Mouse (Mus musculus) lung, embryonic 14.5 days (tissue): ENCODE measurements around the gene Slc35e1. TPM values are rescaled to one million over a fixed set of nuclear protein-coding genes. Genes with fewer than 3 reads are reported as not detected.

Experiments
- ATAC-seq: fragments of 200-750 bp; cut with Nextera tagmentation; 2 replicates; pipeline ENCODE4 v1.8.0; 2017; ENCODE audit warnings: mild to moderate bottlenecking, moderate TSS enrichment, moderate library complexity; ENCODE audit not compliant: insufficient read depth
- DNase-seq: peaks from one replicate; pipeline ENCODE4 v3.0.0-alpha.2; 2015
- H3K27ac ChIP-seq: fragments of 300-500 bp; sonication (generic); 2 replicates; pipeline ENCODE4 v1.5.1; 2014; ENCODE audit warnings: low read depth, mild to moderate bottlenecking, moderate library complexity
- H3K27me3 ChIP-seq: fragments of 300-500 bp; sonication (generic); 2 replicates; pipeline ENCODE4 v1.6.1; 2014; ENCODE audit warnings: low read length, control low read depth; ENCODE audit not compliant: insufficient read depth
- H3K36me3 ChIP-seq: fragments of 300-500 bp; sonication (generic); 2 replicates; pipeline ENCODE4 v1.6.1; 2014; ENCODE audit warnings: control low read depth; ENCODE audit not compliant: insufficient read depth
- H3K4me1 ChIP-seq: fragments of 300-500 bp; sonication (generic); 2 replicates; pipeline ENCODE4 v1.6.1; 2014; ENCODE audit warnings: antibody characterized with exemption, control low read depth; ENCODE audit not compliant: insufficient read depth
- H3K4me2 ChIP-seq: fragments of 300-500 bp; sonication (generic); 2 replicates; pipeline ENCODE4 v1.6.1; 2014; ENCODE audit warnings: mild to moderate bottlenecking
- H3K4me3 ChIP-seq: fragments of 300-500 bp; sonication (generic); 2 replicates; pipeline ENCODE4 v1.5.1; 2014; ENCODE audit warnings: low read depth, low read length
- H3K9ac ChIP-seq: fragments of 300-500 bp; sonication (generic); 2 replicates; pipeline ENCODE4 v1.6.1; 2014
- H3K9me3 ChIP-seq: fragments of 300-500 bp; sonication (generic); 2 replicates; pipeline ENCODE4 v1.6.1; 2016; ENCODE audit warnings: low read depth, low read length, control low read depth
- CTCF ChIP-seq: IDR thresholded peaks from 2 replicates; pipeline ENCODE4 v1.5.1; 2016; ENCODE audit warnings: antibody characterized with exemption, low read depth
- WGBS: fragments of 180-500 bp; shearing (Covaris S2); extraction: QIAGEN DNeasy Blood & Tissue Kit; methylation state at CpG from one replicate; pipeline ENCODE4 v1.1.7; 2014; 5-methylcytosine and 5-hydroxymethylcytosine counted together
- polyA plus RNA-seq: library from polyadenylated mRNA; unstranded; fragments of >200 nt; fragmentation: Nextera tagmentation; extraction: Ambion mirVana; gene quantifications from 2 replicates; pipeline ENCODE4 v1.2.1, GENCODE M21; 2014

The Slc35e1 gene
- polyA plus RNA-seq = 21.5 and 24.4 TPM in 2 replicates

- under 1% methylated on average over 88 of the region's 98 CpGs for WGBS
- H3K27ac ChIP-seq = peak within 1 kb of the TSS; percentile 73; the same call in 1 of the 2 replicates
- H3K9me3 ChIP-seq = no peaks in the 10 kb centered on the region
- DNase-seq (peak; percentile 52), ATAC-seq (peak; percentile 45)
- no peak for TF ChIP-seq CTCF
- H3K9ac ChIP-seq = peak within 1 kb of the TSS; percentile 84
- H3K4me1 ChIP-seq = peaks cover 5% of the 10 kb centered on the region; the same call in 1 of the 2 replicates
- H3K27me3 ChIP-seq = no peaks in the 10 kb centered on the region
- H3K4me3 ChIP-seq = peak within 1 kb of the TSS; percentile 96
- peak within 1 kb of the TSS; percentile 94 for H3K4me2 ChIP-seq
- H3K36me3 ChIP-seq = peaks cover 58% of the 10 kb centered on the region
Measured at GRCm38 (mm10) chr8:72491680-72492621, at the start of gene Slc35e1. TSS of gene Slc35e1 (minus strand) at chr8:72492614.

DNA sequence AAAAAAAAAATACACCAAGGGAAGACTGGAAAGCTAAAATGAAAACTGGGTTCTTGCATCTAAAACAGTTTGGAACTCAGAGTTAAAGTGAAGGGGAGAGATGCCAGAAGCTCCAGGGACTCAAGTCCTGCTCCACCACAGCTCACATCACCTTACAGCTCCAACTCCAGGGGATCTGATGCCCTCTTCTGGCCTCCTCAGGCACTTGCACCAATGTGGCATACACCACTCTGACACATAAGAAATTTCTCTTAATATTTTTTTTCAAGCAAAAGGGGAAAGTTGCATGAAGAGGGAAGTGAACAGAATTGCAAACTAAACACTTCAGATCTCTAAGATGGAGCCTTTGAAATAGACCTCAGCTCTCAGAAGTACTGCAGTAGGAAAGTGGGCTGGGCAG lies 46.8 kb upstream of the Slc35e1 start:
- DNase-seq (no peak), ATAC-seq (no peak)
- no peak overlapping the region for H3K4me2 ChIP-seq
- H3K36me3 ChIP-seq = peaks cover 7% of the 10 kb centered on the region
- H3K27me3 ChIP-seq = no peaks in the 10 kb centered on the region
- no peaks in the 10 kb centered on the region for H3K9me3 ChIP-seq
- no peak overlapping the region for H3K4me3 ChIP-seq
- no peak; the same call in 1 of the 2 replicates for TF ChIP-seq CTCF
- H3K27ac ChIP-seq = no peak overlapping the region
- no peak overlapping the region for H3K9ac ChIP-seq
- H3K4me1 ChIP-seq = no peaks in the 10 kb centered on the region

- no peak overlapping the region for H3K27ac ChIP-seq
- H3K27me3 ChIP-seq = no peaks in the 10 kb centered on the region
- TF ChIP-seq CTCF = no peak
- no peaks in the 10 kb centered on the region for H3K36me3 ChIP-seq
- no peaks in the 10 kb centered on the region for H3K9me3 ChIP-seq
- DNase-seq (no peak), ATAC-seq (no peak)
- no peak overlapping the region for H3K4me3 ChIP-seq
- 97% methylated on average over 3 of the region's 3 CpGs for WGBS
- no peak overlapping the region for H3K4me2 ChIP-seq
- no peak overlapping the region for H3K9ac ChIP-seq
- no peaks in the 10 kb centered on the region for H3K4me1 ChIP-seq
Measured at GRCm38 (mm10) chr8:72534888-72535287, 42.5 kb upstream of the Slc35e1 start.

- Histone ChIP-seq H3K27ac (no peak overlapping the region), H3K27me3 (no peaks in the 10 kb centered on the region), H3K9me3 (no peaks in the 10 kb centered on the region), H3K4me1 (no peaks in the 10 kb centered on the region), H3K36me3 (no peaks in the 10 kb centered on the region), H3K9ac (no peak overlapping the region), H3K4me2 (no peak overlapping the region), H3K4me3 (no peak overlapping the region)
- TF ChIP-seq CTCF = no peak
- WGBS = 96% methylated on average over 1 of the region's 1 CpGs
- ATAC-seq = no peak
- DNase-seq = no peak
Measured at GRCm38 (mm10) chr8:72532103-72532502, 39.7 kb upstream of the Slc35e1 start.

GRCm38 (mm10) chr8:72521888-72522287 lies 29.5 kb upstream of the Slc35e1 start:
- no peak overlapping the region for H3K9ac ChIP-seq
- ATAC-seq = no peak
- H3K4me1 ChIP-seq = no peaks in the 10 kb centered on the region
- no peak for DNase-seq
- H3K27ac ChIP-seq = no peak overlapping the region
- H3K4me2 ChIP-seq = no peak overlapping the region
- H3K9me3 ChIP-seq = no peaks in the 10 kb centered on the region
- H3K36me3 ChIP-seq = no peaks in the 10 kb centered on the region
- TF ChIP-seq CTCF = no peak
- H3K4me3 ChIP-seq = no peak overlapping the region
- no peaks in the 10 kb centered on the region for H3K27me3 ChIP-seq

DNA sequence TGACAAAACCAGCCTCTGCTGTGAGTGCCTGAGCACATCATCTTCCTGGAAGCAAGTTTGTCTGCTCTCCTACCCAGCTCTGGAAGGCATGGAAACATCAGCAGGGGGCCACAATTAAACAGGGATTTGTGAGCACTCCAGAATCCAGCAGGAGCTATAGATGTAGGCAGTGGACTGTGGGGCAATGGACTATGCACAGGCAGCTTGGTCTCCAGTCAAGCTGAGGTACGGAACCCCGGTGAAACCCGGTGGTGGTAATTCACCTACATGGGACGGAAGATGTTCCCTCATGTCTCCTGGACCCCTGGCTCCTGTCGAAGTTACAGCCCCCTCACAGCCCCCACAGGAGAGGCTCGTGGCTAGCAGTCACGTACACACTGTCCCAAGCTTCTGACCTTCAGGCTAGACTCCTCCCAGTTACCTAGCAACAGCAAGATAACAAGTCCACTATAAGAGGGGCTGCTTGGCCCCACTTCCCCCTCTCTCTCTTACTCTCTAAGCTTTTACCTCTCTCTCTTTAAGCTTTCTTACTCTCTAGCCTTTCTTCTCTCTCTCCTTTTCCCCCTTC lies 25.1 kb upstream of the Slc35e1 start:
- H3K9me3 ChIP-seq = no peaks in the 10 kb centered on the region
- H3K4me2 ChIP-seq = no peak overlapping the region
- WGBS = 60% methylated on average over 7 of the region's 7 CpGs
- DNase-seq (no peak), ATAC-seq (no peak)
- no peaks in the 10 kb centered on the region for H3K4me1 ChIP-seq
- no peak for TF ChIP-seq CTCF
- H3K9ac ChIP-seq = no peak overlapping the region
- H3K27ac ChIP-seq = no peak overlapping the region
- H3K27me3 ChIP-seq = no peaks in the 10 kb centered on the region
- peaks cover 7% of the 10 kb centered on the region; the same call in 1 of the 2 replicates for H3K36me3 ChIP-seq
- no peak overlapping the region for H3K4me3 ChIP-seq

DNA sequence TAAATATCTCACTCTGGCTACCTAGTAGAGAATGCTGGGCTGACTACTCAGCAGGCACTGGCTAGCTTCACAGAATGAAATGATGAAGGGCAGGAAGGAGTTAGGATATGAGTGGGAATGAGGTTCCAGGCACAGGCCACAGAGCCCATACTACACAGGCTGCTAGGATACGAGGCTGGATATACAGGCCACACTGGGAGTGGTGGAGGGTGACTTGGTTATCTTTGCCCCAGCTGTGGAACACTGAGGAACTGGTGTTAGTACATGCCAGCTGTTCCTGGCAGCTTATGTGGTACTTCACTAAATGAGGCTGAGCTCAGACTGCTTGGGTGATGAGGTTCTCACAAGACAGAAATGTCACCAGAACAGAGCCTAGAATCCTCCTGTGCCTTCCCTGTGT lies 20.7 kb upstream of the Slc35e1 start:
- no peak overlapping the region for H3K9ac ChIP-seq
- H3K27me3 ChIP-seq = no peaks in the 10 kb centered on the region
- TF ChIP-seq CTCF = no peak
- H3K27ac ChIP-seq = no peak overlapping the region
- H3K4me3 ChIP-seq = no peak overlapping the region
- ATAC-seq (no peak), DNase-seq (peak; percentile 13)
- H3K4me2 ChIP-seq = no peak overlapping the region
- peaks cover 7% of the 10 kb centered on the region; the same call in 1 of the 2 replicates for H3K36me3 ChIP-seq
- no peaks in the 10 kb centered on the region for H3K9me3 ChIP-seq
- H3K4me1 ChIP-seq = no peaks in the 10 kb centered on the region
- 41% methylated on average over 1 of the region's 1 CpGs for WGBS
